Mouse (Mus musculus) cerebellum, adult 8-10 months (tissue): ENCODE measurements at regions not wholly inside any gene's neighbourhood (a gene's known extent, or its start where the extent isn't known, plus 50 kb on each side); places are given as distances from the start of the nearest gene placed in this dataset.
"Not testable (repeated sequence)": the region's sequence is repeated elsewhere in the genome, so short reads cannot be mapped to it uniquely, and the experiment has no call there.

Experiments used
- DNase-seq: peaks from one replicate; pipeline ENCODE4 v3.0.0; 2022

- no peak for DNase-seq
These were observed 1344.7 kb upstream of the A1bg start for GRCm38 (mm10) chr15:62267536-62267935.

DNA sequence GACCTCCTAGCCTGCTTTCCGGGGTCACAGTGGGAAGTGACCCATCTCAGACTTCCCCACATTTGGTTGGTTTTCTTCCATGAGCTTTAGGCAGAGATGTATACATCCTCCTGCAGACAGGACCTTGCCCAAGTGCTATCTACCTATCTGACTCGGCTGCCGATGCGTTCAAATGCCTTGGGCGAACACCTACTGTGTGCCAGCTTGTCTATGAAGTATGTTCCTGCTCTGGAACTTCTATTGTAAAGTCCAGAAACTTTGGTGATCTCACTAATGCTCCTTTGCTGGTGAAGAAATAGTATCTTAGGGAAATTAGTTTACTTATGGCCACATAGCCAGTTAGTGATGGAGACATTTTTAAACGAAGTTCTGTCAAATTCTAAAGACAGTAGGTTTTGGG, 1343.2 kb upstream of the A1bg start:
- no peak for DNase-seq

DNA sequence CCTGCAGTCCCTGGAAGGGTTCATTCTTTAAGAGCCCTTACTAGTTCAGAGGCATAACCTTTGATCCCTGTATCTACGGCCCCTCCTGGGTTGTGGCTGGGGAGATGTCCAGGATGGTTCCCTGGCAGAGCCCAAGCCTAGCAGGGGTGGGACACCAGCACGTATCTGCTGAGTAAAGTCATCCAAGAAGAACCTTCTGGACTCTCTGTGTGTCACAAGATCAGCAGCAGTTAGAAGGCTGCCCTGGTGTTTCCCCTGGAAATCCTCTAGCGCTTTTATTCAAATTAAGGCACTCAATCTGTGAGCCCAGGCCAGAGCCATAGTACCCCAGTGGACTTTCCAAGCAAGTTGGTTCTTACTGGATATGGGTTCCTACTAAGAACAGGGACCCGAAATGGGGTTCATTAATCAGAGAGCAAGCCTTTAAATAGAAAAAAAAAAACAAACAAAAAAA, 1342.7 kb upstream of the A1bg start:
- DNase-seq, result no peak

- no peak for DNase-seq
These were observed 1342.2 kb upstream of the A1bg start for GRCm38 (mm10) chr15:62264966-62265365.

GRCm38 (mm10) chr15:62264183-62264582, 1341.4 kb upstream of the A1bg start:
- DNase-seq, result no peak

GRCm38 (mm10) chr15:62262487-62262886, 1339.7 kb upstream of the A1bg start:
- no peak for DNase-seq

- DNase-seq, result no peak
These were observed 1338.7 kb upstream of the A1bg start for GRCm38 (mm10) chr15:62261520-62261919.

GRCm38 (mm10) chr15:62258611-62259010, 1335.8 kb upstream of the A1bg start:
- no peak for DNase-seq

DNA sequence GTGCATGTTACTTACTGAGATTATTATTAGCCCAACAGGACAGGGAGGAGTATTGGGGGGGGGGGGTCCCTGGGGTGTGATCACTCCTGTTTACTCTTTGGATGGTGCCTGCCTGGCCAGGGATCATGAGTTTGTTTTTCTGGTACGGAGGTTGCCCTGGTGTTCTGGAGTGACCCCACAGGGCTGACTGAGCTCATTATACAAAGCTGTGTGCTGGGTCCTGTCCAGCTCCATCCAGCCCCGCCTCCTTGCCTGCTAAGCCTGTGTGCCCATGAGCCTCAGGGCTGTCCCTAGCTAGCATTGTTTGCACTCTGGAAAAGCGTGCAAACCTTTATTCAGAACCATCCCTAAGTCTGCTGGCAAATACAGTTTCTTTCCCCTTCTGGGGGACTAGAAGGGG, 1335.1 kb upstream of the A1bg start:
- no peak for DNase-seq

DNA sequence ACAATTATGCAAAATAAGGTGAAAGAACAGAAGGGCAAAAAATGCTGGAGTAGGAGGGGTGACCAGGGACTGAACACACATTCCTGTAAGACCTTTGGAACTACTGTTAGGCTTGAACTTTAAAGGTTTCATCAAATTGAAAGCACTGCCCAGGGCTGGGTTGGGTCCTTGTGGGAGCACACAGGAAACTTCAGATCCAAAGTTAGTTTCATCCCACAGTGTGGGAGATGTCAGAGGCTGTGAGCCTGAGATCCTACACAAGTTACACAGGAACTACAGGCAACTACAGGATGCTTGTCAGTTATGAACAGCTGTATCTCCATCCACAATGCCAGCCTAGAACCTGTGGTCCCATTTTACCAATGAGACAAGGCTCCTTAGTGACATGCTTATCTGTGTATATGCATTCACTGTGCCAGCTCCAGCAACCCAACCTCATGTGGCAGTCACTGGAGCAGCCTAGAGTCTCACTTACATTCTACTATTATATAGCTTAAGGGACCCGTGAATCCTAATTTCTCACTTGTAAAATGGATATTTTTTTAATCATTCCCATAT, 1334.4 kb upstream of the A1bg start:
- no peak for DNase-seq

DNA sequence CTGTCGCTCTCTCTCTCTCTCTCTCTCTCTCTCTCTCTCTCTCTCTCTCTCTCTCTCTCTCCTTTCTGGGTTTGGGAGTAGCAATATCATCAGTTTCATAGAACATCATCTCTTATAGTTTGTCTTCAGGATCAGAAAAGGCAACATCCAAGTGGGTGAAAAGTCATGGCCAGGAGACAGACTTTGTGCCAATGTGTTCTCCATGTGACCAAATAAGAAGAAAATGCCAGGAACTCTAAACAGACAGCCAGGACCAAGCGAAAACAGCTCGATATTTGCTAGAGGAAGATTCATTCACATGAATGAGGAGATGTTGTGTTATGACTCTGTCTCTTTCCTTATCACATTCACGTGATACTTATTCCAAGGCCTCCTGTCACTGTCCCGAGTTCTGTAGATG, 1332.8 kb upstream of the A1bg start:
- DNase-seq, result no peak

DNA sequence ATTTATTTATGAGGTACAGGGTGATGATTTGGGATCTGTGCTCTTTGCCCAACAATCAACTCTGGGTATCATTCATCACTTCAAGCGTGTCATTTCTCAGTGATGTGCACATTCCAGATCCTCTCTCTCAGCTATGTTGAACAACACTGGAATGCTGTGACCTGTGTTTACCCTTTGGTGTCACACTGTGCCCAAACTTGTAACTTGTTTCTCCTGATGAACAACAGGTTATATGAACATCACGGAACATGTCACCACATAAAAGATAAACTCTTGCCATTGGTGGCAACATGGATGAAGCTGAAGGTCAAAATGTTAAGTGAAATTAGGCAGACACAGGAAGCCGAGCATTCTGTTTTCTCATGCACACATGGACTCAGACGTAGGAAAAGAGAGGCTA, 1330.9 kb upstream of the A1bg start:
- DNase-seq, result no peak

DNA sequence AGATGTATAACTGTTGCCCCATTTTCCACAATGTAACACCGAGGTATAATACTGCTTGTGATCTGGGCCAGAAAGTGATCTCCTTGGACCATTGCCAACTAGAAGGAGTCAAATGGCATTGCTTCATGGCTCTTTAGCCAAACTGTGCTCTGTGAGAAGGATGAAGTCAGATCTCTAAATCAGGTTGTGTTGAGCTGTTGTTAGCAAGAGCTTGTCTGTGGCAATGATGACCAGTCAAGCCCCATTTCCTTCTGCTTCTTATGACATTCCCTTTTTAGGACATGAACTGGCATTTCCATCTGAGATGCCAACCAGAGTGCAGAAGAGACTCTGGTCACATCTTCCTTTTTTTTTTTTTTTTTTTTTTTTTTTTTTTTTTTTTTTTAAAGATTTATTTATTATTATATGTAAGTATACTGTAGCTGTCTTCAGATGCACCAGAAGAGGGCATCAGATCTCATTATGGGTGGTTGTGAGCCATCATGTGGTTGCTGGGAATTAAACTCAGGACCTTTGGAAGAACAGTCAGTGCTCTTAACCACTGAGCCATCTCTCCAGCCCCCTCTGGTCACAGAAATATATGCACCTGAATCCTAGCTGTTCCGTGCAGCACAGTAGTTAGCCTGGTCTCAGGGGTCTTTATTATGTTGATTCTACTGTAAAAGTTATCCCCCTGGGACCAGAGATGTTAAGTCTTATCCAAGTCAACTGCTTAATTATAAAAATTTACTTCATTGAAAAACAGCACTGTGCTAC, 1329.4 kb upstream of the A1bg start:
- not testable (repeated sequence) for DNase-seq

GRCm38 (mm10) chr15:62249436-62249835, 1326.6 kb upstream of the A1bg start:
- no peak for DNase-seq

- no peak for DNase-seq
These were observed 1323.8 kb upstream of the A1bg start for GRCm38 (mm10) chr15:62246561-62247079.

- DNase-seq, result no peak
These were observed 1322.4 kb upstream of the A1bg start for GRCm38 (mm10) chr15:62245237-62245636.

GRCm38 (mm10) chr15:62244819-62245218, 1322.0 kb upstream of the A1bg start:
- DNase-seq, result no peak

- no peak for DNase-seq
These were observed 1317.2 kb upstream of the A1bg start for GRCm38 (mm10) chr15:62240031-62240430.

- no peak for DNase-seq
These were observed 1315.8 kb upstream of the A1bg start for GRCm38 (mm10) chr15:62238503-62239045.

- no peak for DNase-seq
These were observed 1313.2 kb upstream of the A1bg start for GRCm38 (mm10) chr15:62236056-62236455.

- no peak for DNase-seq
These were observed 1311.5 kb upstream of the A1bg start for GRCm38 (mm10) chr15:62234182-62234760.

DNA sequence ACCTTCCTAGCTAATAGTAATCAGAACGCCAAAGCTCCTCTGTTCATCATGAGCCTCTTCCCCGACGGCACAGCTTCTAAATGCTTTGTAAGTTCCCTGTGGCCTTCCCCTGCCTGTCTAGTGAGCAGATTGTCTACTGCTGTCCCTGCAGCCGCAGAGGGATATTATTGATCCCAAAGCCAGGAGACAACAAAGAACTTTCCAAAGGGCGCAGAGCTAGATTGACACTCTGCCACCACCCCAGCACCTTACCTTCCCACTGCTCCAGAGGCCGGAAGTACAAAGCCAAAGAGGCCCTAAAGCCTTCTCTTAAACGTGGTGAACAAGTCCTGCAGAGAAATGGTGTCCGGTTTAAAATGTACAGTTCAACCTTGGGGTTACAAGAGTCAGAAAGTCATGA, 1310.3 kb upstream of the A1bg start:
- no peak for DNase-seq

- DNase-seq, result no peak
These were observed 1308.9 kb upstream of the A1bg start for GRCm38 (mm10) chr15:62231709-62232108.

GRCm38 (mm10) chr15:62230773-62231172, 1308.0 kb upstream of the A1bg start:
- DNase-seq, result no peak
